Mouse (Mus musculus): ENCODE data around the gene Chchd10. TPM values are rescaled to one million over a fixed set of nuclear protein-coding genes. Genes with fewer than 3 reads are reported as not detected.

Gene Chchd10
- total and polyA plus RNA-seq, 3 experiments: 147 to 540 (median 254) TPM

GRCm38 (mm10) chr10:75894601-75895000 lies 38.3 kb upstream of the Chchd10 start:
- peak overlapping the region; percentile 46 to 55 (median 47) for H3K4me3 ChIP-seq (replicated peaks in 1 of 3; ENCODE audit: low read depth in 2 of 3, low read length in 2 of 3, poor library complexity in 1 of 3)
- H3K27ac ChIP-seq (ENCODE audit: insufficient read depth, low read depth): peak overlapping the region; percentile 99
- peaks cover 7 to 56% of the 10 kb centered on the region in 2 experiments for H3K36me3 ChIP-seq (replicated peaks in 1 of 2; ENCODE audit: control insufficient read depth in 1 of 2, insufficient read depth in 1 of 2, low read length in 1 of 2)
- peak overlapping the region; percentile 51 for H3K9ac ChIP-seq (ENCODE audit: insufficient read depth, low read depth)
- no peaks in the 10 kb centered on the region for H3K9me3 ChIP-seq (replicated peaks; ENCODE audit: low read length)
- H3K79me2 ChIP-seq (replicated peaks; ENCODE audit: control insufficient read depth, extremely low read depth, insufficient read depth, poor library complexity, severe bottlenecking): no peaks in the 10 kb centered on the region
- peaks cover 33 to 72% of the 10 kb centered on the region in 2 experiments for H3K4me1 ChIP-seq (ENCODE audit: control insufficient read depth in 1 of 2, insufficient read depth in 2 of 2)
- H3K27me3 ChIP-seq (replicated peaks): no peaks in the 10 kb centered on the region
- H3K4me2 ChIP-seq (ENCODE audit: insufficient read depth, low read depth, poor library complexity, severe bottlenecking): peak overlapping the region; percentile 76
- TF ChIP-seq CHD1 (IDR thresholded peaks at IDR 0.05; ENCODE audit: low read depth, low read length) (no peak), JUN (IDR thresholded peaks at IDR 0.05; ENCODE audit: insufficient read depth, low read depth, low read length) (no peak), E2F4 (IDR thresholded peaks at IDR 0.05; ENCODE audit: insufficient replicate concordance, low read depth, low read length) (no peak), ZMIZ1 (IDR thresholded peaks at IDR 0.05; ENCODE audit: low read depth, low read length) (peak; percentile 47; the same call in 1 of the 2 replicates), MAZ (IDR thresholded peaks at IDR 0.05; ENCODE audit: low read depth, low read length) (0 out of 2 replicates have a peak, but pooled peaks have one; percentile 59), MXI1 (IDR thresholded peaks at IDR 0.05; ENCODE audit: low read depth, low read length) (peak; percentile 10; the same call in 1 of the 2 replicates), MAX (IDR thresholded peaks at IDR 0.05; ENCODE audit: low read length) (no peak), RCOR1 (conservative IDR thresholded peaks at IDR 0.05; ENCODE audit: low read depth, low read length) (no peak), CHD2 (IDR thresholded peaks at IDR 0.05; ENCODE audit: low read length) (no peak), ELF1 (IDR thresholded peaks at IDR 0.05; ENCODE audit: low read depth, low read length) (0 out of 2 replicates have a peak, but pooled peaks have one; percentile 29), ZC3H11A (IDR thresholded peaks at IDR 0.05; ENCODE audit: low read depth, low read length) (no peak), RAD21 (IDR thresholded peaks at IDR 0.05; ENCODE audit: low read depth, low read length) (no peak), POLR2AphosphoS2 (IDR thresholded peaks at IDR 0.05; ENCODE audit: low read depth, low read length) (no peak), NELFE (IDR thresholded peaks at IDR 0.05; ENCODE audit: low read depth, low read length) (no peak), TCF12 (IDR thresholded peaks at IDR 0.05; ENCODE audit: low read depth, low read length) (peak; percentile 44; the same call in 1 of the 2 replicates), BHLHE40 (IDR thresholded peaks at IDR 0.05; ENCODE audit: low read depth, low read length) (peak; percentile 65), IRF4 (IDR thresholded peaks at IDR 0.05; ENCODE audit: low read depth, low read length) (peak; percentile 52; the same call in 1 of the 2 replicates), MEF2A (IDR thresholded peaks at IDR 0.05; ENCODE audit: borderline replicate concordance, low read depth, low read length) (no peak), USF2 (conservative IDR thresholded peaks at IDR 0.05; ENCODE audit: low read depth, low read length) (no peak), EP300 (IDR thresholded peaks at IDR 0.05; ENCODE audit: low read length) (peak; percentile 53), KAT2A (IDR thresholded peaks at IDR 0.05; ENCODE audit: insufficient replicate concordance, low read length) (no peak), MAFK (IDR thresholded peaks at IDR 0.05; ENCODE audit: insufficient replicate concordance, low read length) (0 out of 2 replicates have a peak, but pooled peaks have one; percentile 35), CTCF (conservative IDR thresholded peaks at IDR 0.05 in 1 of 2, IDR thresholded peaks at IDR 0.05 in 1 of 2; ENCODE audit: low read depth in 2 of 2, low read length in 2 of 2) (no peak), USF1 (IDR thresholded peaks at IDR 0.05; ENCODE audit: low read depth, low read length) (no peak), SMC3 (IDR thresholded peaks at IDR 0.05; ENCODE audit: low read depth, low read length) (no peak), SIN3A (IDR thresholded peaks at IDR 0.05; ENCODE audit: low read length) (peak; percentile 50; the same call in 1 of the 2 replicates), ZNF384 (IDR thresholded peaks at IDR 0.05; ENCODE audit: low read depth, low read length) (no peak), JUND (conservative IDR thresholded peaks at IDR 0.05; ENCODE audit: low read depth, low read length) (no peak), PAX5 (IDR thresholded peaks at IDR 0.05; ENCODE audit: low read length) (no peak), TBP (conservative IDR thresholded peaks at IDR 0.05; ENCODE audit: low read depth, low read length) (no peak), GABPA (IDR thresholded peaks at IDR 0.05; ENCODE audit: insufficient replicate concordance, low read depth, low read length) (no peak), NRF1 (IDR thresholded peaks at IDR 0.05; ENCODE audit: low read depth, low read length) (no peak), ETS1 (conservative IDR thresholded peaks at IDR 0.05; ENCODE audit: low read depth, low read length) (peak; percentile 46), ZKSCAN1 (IDR thresholded peaks at IDR 0.05; ENCODE audit: borderline replicate concordance, low read depth, low read length) (no peak), MYC (IDR thresholded peaks at IDR 0.05; ENCODE audit: low read depth, low read length) (no peak), UBTF (IDR thresholded peaks at IDR 0.05; ENCODE audit: low read depth, low read length) (no peak), POLR2A (IDR thresholded peaks at IDR 0.05; ENCODE audit: low read depth, low read length) (no peak; the same call in 1 of the 2 replicates), HCFC1 (IDR thresholded peaks at IDR 0.05; ENCODE audit: low read depth, low read length) (no peak)
- peak; percentile 74 for DNase-seq (ENCODE audit: extremely low read depth)
- dilution Hi-C loops (cut with MboI; ENCODE audit: extremely low pct_ligation_motif_present, extremely low pct_unique_long_range_greater_than_20kb, low sequenced_read_pairs) (no loop called here), in situ Hi-C loops (cut with MboI; ENCODE audit: low pct_ligation_motif_present, low pct_unique_long_range_greater_than_20kb, low sequenced_read_pairs) (no loop called here)

Measured in CH12.LX (cell line).